Mouse (Mus musculus) intestine, embryonic 16.5 days (tissue): ENCODE data around the gene Ttc21b. TPM values are rescaled to one million over a fixed set of nuclear protein-coding genes. Genes with fewer than 3 reads are reported as not detected.

Experiments used
- ATAC-seq: fragments of 200-750 bp; cut with Nextera tagmentation; 2 replicates; pipeline ENCODE4 v1.8.0; 2017; ENCODE audit warnings: moderate TSS enrichment, moderate library complexity
- H3K27ac ChIP-seq: fragments of 300-500 bp; sonication (generic); 2 replicates; pipeline ENCODE4 v1.5.1; 2014; ENCODE audit warnings: mild to moderate bottlenecking, low read length
- H3K27me3 ChIP-seq: fragments of 300-500 bp; sonication (generic); replicated peaks from 2 replicates; pipeline ENCODE4 v1.6.1; 2014; ENCODE audit warnings: low read length, control low read depth, mixed read lengths; ENCODE audit not compliant: control insufficient read depth, insufficient read depth
- H3K36me3 ChIP-seq: fragments of 300-500 bp; sonication (generic); 2 replicates; pipeline ENCODE4 v1.6.1; 2014; ENCODE audit warnings: low read length, control low read depth; ENCODE audit not compliant: control insufficient read depth, insufficient read depth
- H3K4me1 ChIP-seq: fragments of 300-500 bp; sonication (generic); 2 replicates; pipeline ENCODE4 v1.6.1; 2014; ENCODE audit warnings: low read length, control low read depth, mixed read lengths; ENCODE audit not compliant: control insufficient read depth, insufficient read depth
- H3K4me2 ChIP-seq: fragments of 300-500 bp; sonication (generic); 2 replicates; pipeline ENCODE4 v1.6.1; 2014; ENCODE audit warnings: low read depth, low read length, control low read depth
- H3K4me3 ChIP-seq: fragments of 300-500 bp; sonication (generic); 2 replicates; pipeline ENCODE4 v1.5.1; 2014; ENCODE audit warnings: mild to moderate bottlenecking, low read length
- H3K9ac ChIP-seq: fragments of 300-500 bp; sonication (generic); 2 replicates; pipeline ENCODE4 v1.6.1; 2014; ENCODE audit warnings: low read depth, low read length
- H3K9me3 ChIP-seq: fragments of 300-500 bp; sonication (generic); 2 replicates; pipeline ENCODE4 v1.6.1; 2016; ENCODE audit warnings: low read length, control low read depth; ENCODE audit not compliant: control insufficient read depth
- WGBS: fragments of 180-500 bp; shearing (Covaris S2); extraction: QIAGEN DNeasy Blood & Tissue Kit; methylation state at CpG from one replicate; pipeline ENCODE4 v1.1.7; 2014; 5-methylcytosine and 5-hydroxymethylcytosine counted together
- polyA plus RNA-seq: library from polyadenylated mRNA; unstranded; fragments of >200 nt; fragmentation: Nextera tagmentation; extraction: Ambion mirVana; gene quantifications from 2 replicates; pipeline ENCODE4 v1.2.1, GENCODE M21; 2015

Gene Ttc21b
- 8.5 and 9.4 TPM in 2 replicates for polyA plus RNA-seq

GRCm38 (mm10) chr2:66256220-66257131 is at the start of gene Ttc21b:
Gene Ttc21b (minus strand): TSS chr2:66256617.
- peak within 1 kb of the TSS; percentile 80 for H3K9ac ChIP-seq
- WGBS, result under 1% methylated on average over 56 of the region's 56 CpGs
- peak within 1 kb of the TSS; percentile 57; the same call in 1 of the 2 replicates for H3K27ac ChIP-seq
- no peaks in the 10 kb centered on the region for H3K27me3 ChIP-seq
- peak within 1 kb of the TSS; percentile 61 for H3K4me2 ChIP-seq
- ATAC-seq, result peak; percentile 100
- no peaks in the 10 kb centered on the region for H3K9me3 ChIP-seq
- H3K36me3 ChIP-seq, result no peaks in the 10 kb centered on the region
- peak within 1 kb of the TSS; percentile 92 for H3K4me3 ChIP-seq
- H3K4me1 ChIP-seq, result peaks cover 13% of the 10 kb centered on the region

- WGBS, result 76% methylated on average over 3 of the region's 3 CpGs
- no peaks in the 10 kb centered on the region for H3K9me3 ChIP-seq
Observed at GRCm38 (mm10) chr2:66272551-66272950, 16.1 kb upstream of the Ttc21b start.

GRCm38 (mm10) chr2:66244013-66244412 is 12.4 kb downstream of the Ttc21b start:
- H3K4me2 ChIP-seq, result no peak overlapping the region

More at GRCm38 (mm10) chr2:66272551-66272950, 16.1 kb upstream of the Ttc21b start:
- H3K27me3 ChIP-seq, result no peaks in the 10 kb centered on the region
- H3K4me2 ChIP-seq, result no peak overlapping the region
- ATAC-seq, result no peak
- no peaks in the 10 kb centered on the region for H3K36me3 ChIP-seq
- H3K27ac ChIP-seq, result no peak overlapping the region
- H3K4me1 ChIP-seq, result no peaks in the 10 kb centered on the region
- H3K4me3 ChIP-seq, result no peak overlapping the region
- H3K9ac ChIP-seq, result no peak overlapping the region

GRCm38 (mm10) chr2:66240334-66240733 is 16.1 kb downstream of the Ttc21b start:
- no peaks in the 10 kb centered on the region for H3K9me3 ChIP-seq
- no peak overlapping the region for H3K9ac ChIP-seq
- H3K4me3 ChIP-seq, result no peak overlapping the region
- 86% methylated on average over 1 of the region's 1 CpGs for WGBS
- no peaks in the 10 kb centered on the region for H3K27me3 ChIP-seq
- no peaks in the 10 kb centered on the region for H3K36me3 ChIP-seq
- ATAC-seq, result no peak
- H3K27ac ChIP-seq, result no peak overlapping the region
- no peak overlapping the region for H3K4me2 ChIP-seq
- no peaks in the 10 kb centered on the region for H3K4me1 ChIP-seq

More at GRCm38 (mm10) chr2:66244013-66244412, 12.4 kb downstream of the Ttc21b start:
- Histone ChIP-seq H3K4me3 (no peak overlapping the region), H3K9me3 (no peaks in the 10 kb centered on the region), H3K4me1 (no peaks in the 10 kb centered on the region), H3K9ac (no peak overlapping the region), H3K27me3 (no peaks in the 10 kb centered on the region), H3K36me3 (no peaks in the 10 kb centered on the region), H3K27ac (no peak overlapping the region)
- ATAC-seq, result no peak
- 71% methylated on average over 1 of the region's 1 CpGs for whole genome bisulfite sequencing

- Histone ChIP-seq H3K9ac (no peak overlapping the region), H3K4me2 (no peak overlapping the region), H3K36me3 (no peaks in the 10 kb centered on the region), H3K27ac (no peak overlapping the region), H3K4me3 (no peak overlapping the region), H3K9me3 (no peaks in the 10 kb centered on the region), H3K27me3 (no peaks in the 10 kb centered on the region), H3K4me1 (no peaks in the 10 kb centered on the region)
- ATAC-seq, result no peak
- 92% methylated on average over 5 of the region's 5 CpGs for WGBS
Observed at GRCm38 (mm10) chr2:66238886-66239285, 17.5 kb downstream of the Ttc21b start.

GRCm38 (mm10) chr2:66220954-66221353 is 35.5 kb downstream of the Ttc21b start:
- H3K4me1 ChIP-seq, result no peaks in the 10 kb centered on the region
- H3K9me3 ChIP-seq, result no peaks in the 10 kb centered on the region
- H3K27ac ChIP-seq, result no peak overlapping the region
- H3K36me3 ChIP-seq, result no peaks in the 10 kb centered on the region
- H3K4me3 ChIP-seq, result no peak overlapping the region
- 84% methylated on average over 7 of the region's 7 CpGs for WGBS
- H3K27me3 ChIP-seq, result no peaks in the 10 kb centered on the region
- no peak overlapping the region for H3K9ac ChIP-seq
- ATAC-seq, result no peak
- H3K4me2 ChIP-seq, result no peak overlapping the region

GRCm38 (mm10) chr2:66209875-66210274 is 46.5 kb downstream of the Ttc21b start:
- Histone ChIP-seq H3K9ac (no peak overlapping the region), H3K27me3 (no peaks in the 10 kb centered on the region), H3K4me2 (no peak overlapping the region), H3K4me1 (no peaks in the 10 kb centered on the region), H3K27ac (no peak overlapping the region), H3K36me3 (no peaks in the 10 kb centered on the region), H3K4me3 (no peak overlapping the region), H3K9me3 (no peaks in the 10 kb centered on the region)
- WGBS, result 69% methylated on average over 10 of the region's 10 CpGs
- ATAC-seq, result peak; percentile 44; the same call in 1 of the 2 replicates

GRCm38 (mm10) chr2:66209353-66209752 is 47.1 kb downstream of the Ttc21b start:
- H3K36me3 ChIP-seq, result no peaks in the 10 kb centered on the region
- no peaks in the 10 kb centered on the region for H3K27me3 ChIP-seq
- ATAC-seq, result no peak
- no peak overlapping the region for H3K9ac ChIP-seq
- no peaks in the 10 kb centered on the region for H3K9me3 ChIP-seq
- H3K4me2 ChIP-seq, result no peak overlapping the region
- no peak overlapping the region for H3K4me3 ChIP-seq
- H3K27ac ChIP-seq, result no peak overlapping the region
- WGBS, result 94% methylated on average over 13 of the region's 13 CpGs
- no peaks in the 10 kb centered on the region for H3K4me1 ChIP-seq

- WGBS, result 86% methylated on average over 2 of the region's 2 CpGs
- Histone ChIP-seq H3K27ac (no peak overlapping the region), H3K36me3 (no peaks in the 10 kb centered on the region)
Observed at GRCm38 (mm10) chr2:66206796-66207195, 49.6 kb downstream of the Ttc21b start.

More at GRCm38 (mm10) chr2:66206796-66207195, 49.6 kb downstream of the Ttc21b start:
- Histone ChIP-seq H3K27me3 (no peaks in the 10 kb centered on the region), H3K4me3 (no peak overlapping the region), H3K9ac (no peak overlapping the region), H3K4me2 (no peak overlapping the region), H3K9me3 (no peaks in the 10 kb centered on the region), H3K4me1 (no peaks in the 10 kb centered on the region)
- no peak for ATAC-seq
